Mouse (Mus musculus) neural tube, embryonic 11.5 days (tissue): ENCODE measurements around the gene Pcca. TPM values are rescaled to one million over a fixed set of nuclear protein-coding genes. Genes with fewer than 3 reads are reported as not detected.

Source experiments
- ATAC-seq: fragments of 200-750 bp; cut with Nextera tagmentation; 2 replicates; pipeline ENCODE4 v1.8.0; 2017; ENCODE audit warnings: moderate number of reproducible peaks, mild to moderate bottlenecking, moderate TSS enrichment, moderate library complexity; ENCODE audit not compliant: insufficient read depth, low FRiP score, low TSS enrichment
- DNase-seq: peaks from one replicate; pipeline ENCODE4 v3.0.0-alpha.2; 2015; ENCODE audit warnings: low spot score
- H3K27ac ChIP-seq: fragments of 300-500 bp; sonication (generic); 2 replicates; pipeline ENCODE4 v1.5.1; 2014; ENCODE audit warnings: low read depth, mild to moderate bottlenecking, low read length
- H3K27me3 ChIP-seq: fragments of 300-500 bp; sonication (generic); 2 replicates; pipeline ENCODE4 v1.6.1; 2014; ENCODE audit warnings: mild to moderate bottlenecking, low read length, mixed read lengths; ENCODE audit not compliant: control insufficient read depth, insufficient read depth
- H3K36me3 ChIP-seq: fragments of 300-500 bp; sonication (generic); 2 replicates; pipeline ENCODE4 v1.6.1; 2014; ENCODE audit warnings: mild to moderate bottlenecking, low read length, moderate library complexity, mixed read lengths; ENCODE audit not compliant: control insufficient read depth, insufficient read depth
- H3K4me1 ChIP-seq: fragments of 300-500 bp; sonication (generic); 2 replicates; pipeline ENCODE4 v1.6.1; 2014; ENCODE audit warnings: low read length, mixed read lengths; ENCODE audit not compliant: control insufficient read depth, insufficient read depth
- H3K4me2 ChIP-seq: fragments of 300-500 bp; sonication (generic); 2 replicates; pipeline ENCODE4 v1.6.1; 2014; ENCODE audit warnings: low read depth, mild to moderate bottlenecking, moderate library complexity
- H3K4me3 ChIP-seq: fragments of 300-500 bp; sonication (generic); 2 replicates; pipeline ENCODE4 v1.5.1; 2014; ENCODE audit warnings: low read depth, low read length
- H3K9ac ChIP-seq: fragments of 300-500 bp; sonication (generic); 2 replicates; pipeline ENCODE4 v1.6.1; 2014; ENCODE audit warnings: mild to moderate bottlenecking, low read length
- H3K9me3 ChIP-seq: fragments of 300-500 bp; sonication (generic); 2 replicates; pipeline ENCODE4 v1.6.1; 2016; ENCODE audit warnings: low read length; ENCODE audit not compliant: control insufficient read depth
- WGBS: fragments of 180-500 bp; shearing (Covaris S2); extraction: QIAGEN DNeasy Blood & Tissue Kit; methylation state at CpG from one replicate; pipeline ENCODE4 v1.1.7; 2014; 5-methylcytosine and 5-hydroxymethylcytosine counted together
- polyA plus RNA-seq: library from polyadenylated mRNA; unstranded; fragments of >200 nt; fragmentation: Nextera tagmentation; extraction: Ambion mirVana; gene quantifications from 2 replicates; pipeline ENCODE4 v1.2.1, GENCODE M21; 2014

Gene Pcca
- polyA plus RNA-seq, 1 experiment from 2014 or later = 33.4 TPM

DNA sequence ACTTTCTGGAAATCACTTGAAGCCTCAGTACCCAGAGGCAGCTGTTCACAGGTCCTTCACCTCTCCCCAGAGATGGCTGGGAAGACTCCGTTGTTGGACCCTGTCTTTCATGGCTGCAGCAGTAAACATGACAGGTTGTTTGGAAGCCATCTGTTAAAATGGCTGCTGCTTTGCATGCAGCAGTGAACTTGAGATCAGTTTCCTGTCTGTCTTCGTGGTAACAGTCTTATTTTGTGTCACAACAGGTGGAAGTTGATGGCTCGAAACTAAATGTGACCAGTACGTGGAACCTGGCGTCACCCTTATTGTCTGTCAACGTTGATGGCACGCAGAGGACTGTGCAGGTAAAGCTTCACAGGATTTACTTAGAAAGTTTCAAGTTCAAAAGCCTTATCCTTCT is 256.0 kb downstream of the Pcca start:
- Histone ChIP-seq H3K27me3 (no peaks in the 10 kb centered on the region), H3K36me3 (no peaks in the 10 kb centered on the region), H3K4me1 (no peaks in the 10 kb centered on the region), H3K9ac (no peak overlapping the region), H3K4me2 (no peak overlapping the region), H3K9me3 (no peaks in the 10 kb centered on the region), H3K4me3 (no peak overlapping the region), H3K27ac (no peak overlapping the region)
- WGBS = 84% methylated on average over 7 of the region's 7 CpGs
- ATAC-seq (no peak), DNase-seq (no peak)

DNA sequence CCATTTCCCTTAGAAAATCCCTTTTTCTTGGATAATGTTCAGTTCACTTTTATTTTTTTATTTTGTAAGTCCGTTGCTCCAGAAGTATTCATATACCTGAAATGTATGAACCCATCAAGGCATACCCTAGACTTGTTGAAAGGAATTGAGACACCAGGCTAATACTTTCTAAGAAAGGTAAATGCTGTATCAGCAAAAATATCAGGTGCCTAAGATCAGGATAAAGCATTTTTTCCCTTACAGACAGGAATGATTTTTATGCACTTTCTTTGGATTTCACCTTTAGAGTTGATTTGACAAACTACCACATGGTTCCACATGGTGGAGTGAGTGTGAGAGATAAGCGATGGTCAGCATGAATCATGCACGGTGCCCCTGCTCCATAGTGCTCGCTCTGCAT is 259.2 kb downstream of the Pcca start:
- no peaks in the 10 kb centered on the region for H3K27me3 ChIP-seq
- no peaks in the 10 kb centered on the region for H3K36me3 ChIP-seq
- 95% methylated on average over 4 of the region's 4 CpGs for WGBS
- H3K27ac ChIP-seq = no peak overlapping the region
- DNase-seq = no peak
- no peak overlapping the region for H3K4me2 ChIP-seq
- no peaks in the 10 kb centered on the region for H3K4me1 ChIP-seq
- no peak for ATAC-seq
- H3K4me3 ChIP-seq = no peak overlapping the region
- no peaks in the 10 kb centered on the region for H3K9me3 ChIP-seq
- no peak overlapping the region for H3K9ac ChIP-seq

DNA sequence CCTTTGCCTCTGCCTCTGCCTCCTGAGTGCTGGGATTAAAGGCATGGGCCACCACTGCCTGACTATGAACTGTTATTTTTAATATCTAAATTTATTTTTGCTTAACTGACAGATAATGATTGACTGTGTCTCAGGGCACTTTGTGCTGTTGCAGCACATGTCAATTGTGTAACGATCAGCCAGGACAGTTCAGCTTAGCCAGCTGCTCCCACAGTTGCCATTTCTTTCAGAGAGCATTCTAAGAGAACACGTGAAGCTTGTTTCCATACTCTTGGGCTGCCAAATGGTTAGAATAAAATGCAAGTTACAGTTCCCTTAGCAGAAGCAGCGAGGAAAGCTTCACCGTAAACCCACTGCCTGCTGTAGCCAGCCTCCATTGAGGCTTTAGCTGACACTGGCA is 266.2 kb downstream of the Pcca start:
- no peaks in the 10 kb centered on the region for H3K4me1 ChIP-seq
- H3K4me2 ChIP-seq = no peak overlapping the region
- no peaks in the 10 kb centered on the region for H3K9me3 ChIP-seq
- 85% methylated on average over 4 of the region's 4 CpGs for WGBS
- DNase-seq (no peak), ATAC-seq (no peak)
- H3K9ac ChIP-seq = no peak overlapping the region
- no peaks in the 10 kb centered on the region for H3K36me3 ChIP-seq
- no peak overlapping the region for H3K27ac ChIP-seq
- H3K4me3 ChIP-seq = no peak overlapping the region
- no peaks in the 10 kb centered on the region for H3K27me3 ChIP-seq

GRCm38 (mm10) chr14:122821002-122821401 is 286.9 kb downstream of the Pcca start:
- Histone ChIP-seq H3K27me3 (no peaks in the 10 kb centered on the region), H3K4me3 (no peak overlapping the region), H3K9ac (no peak overlapping the region), H3K4me1 (no peaks in the 10 kb centered on the region), H3K27ac (no peak overlapping the region), H3K4me2 (no peak overlapping the region), H3K9me3 (no peaks in the 10 kb centered on the region), H3K36me3 (no peaks in the 10 kb centered on the region)
- DNase-seq (no peak), ATAC-seq (no peak)
- 81% methylated on average over 3 of the region's 3 CpGs for WGBS

GRCm38 (mm10) chr14:122823791-122824190 is 289.7 kb downstream of the Pcca start:
- DNase-seq (no peak), ATAC-seq (no peak)
- Histone ChIP-seq H3K4me2 (no peak overlapping the region), H3K9me3 (no peaks in the 10 kb centered on the region), H3K9ac (no peak overlapping the region), H3K4me1 (no peaks in the 10 kb centered on the region), H3K27ac (no peak overlapping the region), H3K4me3 (no peak overlapping the region), H3K36me3 (no peaks in the 10 kb centered on the region), H3K27me3 (no peaks in the 10 kb centered on the region)
- 69% methylated on average over 2 of the region's 2 CpGs for WGBS

GRCm38 (mm10) chr14:122825464-122825863 is 291.3 kb downstream of the Pcca start:
- H3K4me1 ChIP-seq = no peaks in the 10 kb centered on the region
- no peaks in the 10 kb centered on the region for H3K9me3 ChIP-seq
- ATAC-seq (no peak), DNase-seq (no peak)
- no peaks in the 10 kb centered on the region for H3K27me3 ChIP-seq
- no peaks in the 10 kb centered on the region for H3K36me3 ChIP-seq
- 89% methylated on average over 2 of the region's 2 CpGs for WGBS
- H3K27ac ChIP-seq = no peak overlapping the region
- no peak overlapping the region for H3K4me3 ChIP-seq
- no peak overlapping the region for H3K9ac ChIP-seq
- no peak overlapping the region for H3K4me2 ChIP-seq

- no peak overlapping the region for H3K4me2 ChIP-seq
- H3K9ac ChIP-seq = no peak overlapping the region
- no peaks in the 10 kb centered on the region for H3K9me3 ChIP-seq
- no peak for ATAC-seq
- no peaks in the 10 kb centered on the region for H3K4me1 ChIP-seq
- DNase-seq = no peak
- no peaks in the 10 kb centered on the region for H3K27me3 ChIP-seq
- H3K27ac ChIP-seq = no peak overlapping the region
- WGBS = 96% methylated on average over 1 of the region's 1 CpGs
- no peak overlapping the region for H3K4me3 ChIP-seq
- H3K36me3 ChIP-seq = no peaks in the 10 kb centered on the region
Observed at GRCm38 (mm10) chr14:122830433-122830832, 296.3 kb downstream of the Pcca start.

- H3K4me3 ChIP-seq = no peak overlapping the region
- no peak for ATAC-seq
- no peak for DNase-seq
- WGBS = 91% methylated on average over 3 of the region's 3 CpGs
- H3K36me3 ChIP-seq = no peaks in the 10 kb centered on the region
- peaks cover 2% of the 10 kb centered on the region; the same call in 1 of the 2 replicates for H3K4me1 ChIP-seq
- no peaks in the 10 kb centered on the region for H3K9me3 ChIP-seq
- no peak overlapping the region for H3K9ac ChIP-seq
- no peak overlapping the region for H3K27ac ChIP-seq
- H3K4me2 ChIP-seq = no peak overlapping the region
- no peaks in the 10 kb centered on the region for H3K27me3 ChIP-seq
Observed at GRCm38 (mm10) chr14:122833666-122834065, 299.5 kb downstream of the Pcca start.

DNA sequence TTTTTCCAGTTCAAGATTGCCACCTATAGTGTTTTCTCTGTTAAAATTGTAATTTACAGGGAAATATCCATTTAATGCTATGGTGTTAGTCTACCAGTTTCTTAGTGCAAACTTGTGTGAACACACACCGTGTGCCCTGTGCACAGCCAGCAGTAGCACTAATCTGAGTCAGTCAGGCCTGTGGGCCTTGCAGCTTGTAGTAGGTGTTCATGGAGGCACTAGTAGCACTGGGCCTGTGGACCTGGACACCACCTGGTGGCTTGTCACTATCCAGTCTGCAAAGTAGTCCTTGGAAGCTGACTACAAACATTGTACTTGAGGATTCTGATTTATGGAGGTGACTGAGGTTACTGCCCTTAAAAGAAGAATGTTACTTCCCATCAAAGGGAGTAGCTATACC is 300.6 kb downstream of the Pcca start:
- no peak overlapping the region for H3K9ac ChIP-seq
- no peaks in the 10 kb centered on the region for H3K9me3 ChIP-seq
- no peaks in the 10 kb centered on the region for H3K36me3 ChIP-seq
- peaks cover 2% of the 10 kb centered on the region; the same call in 1 of the 2 replicates for H3K4me1 ChIP-seq
- no peak for DNase-seq
- WGBS = 83% methylated on average over 1 of the region's 1 CpGs
- no peak overlapping the region for H3K4me2 ChIP-seq
- H3K4me3 ChIP-seq = no peak overlapping the region
- H3K27me3 ChIP-seq = no peaks in the 10 kb centered on the region
- 0 out of 2 replicates have a peak, but pooled peaks have one; percentile 40 for ATAC-seq
- H3K27ac ChIP-seq = no peak overlapping the region
